Mouse (Mus musculus): ENCODE results near the gene Thsd7b. TPM values are rescaled to one million over a fixed set of nuclear protein-coding genes. Genes with fewer than 3 reads are reported as not detected.

Gene Thsd7b
- 6.6 and 7.2 TPM in 2 replicates for polyA plus RNA-seq (2015; fragmentation: Nextera tagmentation; extraction: Ambion mirVana)

GRCm38 (mm10) chr1:129272982-129273937, at the start of gene Thsd7b:
Gene Thsd7b, plus strand, starts transcription at chr1:129273302.

All from neural tube, postnatal 0 days (tissue).